Mouse (Mus musculus) lung, adult 2 months (tissue): Measurements from ENCODE around the gene Gtf3c1.

Source experiments
- CTCF ChIP-seq: fragments of 200-500 bp; IDR thresholded peaks from 2 replicates; pipeline ENCODE4 v1.5.1; 2011; ENCODE audit warnings: mild to moderate bottlenecking, low read length, control low read depth; ENCODE audit not compliant: insufficient read depth
- POLR2A ChIP-seq: fragments of 200-500 bp; IDR thresholded peaks from 2 replicates; pipeline ENCODE4 v1.6.1; 2011; ENCODE audit warnings: low read depth, mild to moderate bottlenecking, control low read depth, low read length, borderline replicate concordance; ENCODE audit errors: extremely low read depth

DNA sequence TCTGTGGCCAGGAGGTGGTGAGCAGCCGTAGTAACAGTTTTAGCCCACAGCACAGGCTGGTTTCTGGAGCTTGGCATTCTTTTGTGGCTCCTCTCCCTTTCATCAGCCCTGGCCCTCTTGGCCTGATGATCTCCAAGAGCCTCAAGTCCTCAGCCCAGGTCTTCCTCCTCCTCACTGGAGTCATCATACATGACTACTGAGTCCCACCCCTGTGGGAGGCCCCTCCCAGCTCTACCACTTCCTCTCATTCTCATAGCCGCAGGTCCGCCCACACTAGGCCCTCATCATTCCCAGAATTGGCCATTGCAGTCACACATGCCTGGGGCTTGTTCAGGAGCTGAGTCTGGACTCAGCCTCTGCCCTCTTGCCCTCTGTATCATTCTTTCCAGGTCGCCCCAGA, 113.7 kb downstream of the Gtf3c1 start:
- no peak for TF ChIP-seq CTCF
- no peak for TF ChIP-seq POLR2A
